Mouse (Mus musculus) forebrain, embryonic 10.5 days (tissue): Measurements from ENCODE around the gene Adat2. TPM values are rescaled to one million over a fixed set of nuclear protein-coding genes. Genes with fewer than 3 reads are reported as not detected.

Experiments
- DNase-seq: peaks from one replicate; pipeline ENCODE4 v3.0.0-alpha.2; 2017; ENCODE audit warnings: low spot score; ENCODE audit errors: extremely low spot score
- H3K27ac ChIP-seq: fragments of 300-500 bp; sonication (generic); 2 replicates; pipeline ENCODE4 v1.5.1; 2016; ENCODE audit warnings: mild to moderate bottlenecking
- H3K27me3 ChIP-seq: fragments of 300-500 bp; sonication (generic); 2 replicates; pipeline ENCODE4 v1.6.1; 2016; ENCODE audit warnings: mild to moderate bottlenecking; ENCODE audit not compliant: poor library complexity, severe bottlenecking
- H3K36me3 ChIP-seq: fragments of 300-500 bp; sonication (generic); replicated peaks from 2 replicates; pipeline ENCODE4 v1.6.1; 2016; ENCODE audit warnings: mild to moderate bottlenecking, moderate library complexity
- H3K4me1 ChIP-seq: fragments of 300-500 bp; sonication (generic); 2 replicates; pipeline ENCODE4 v1.6.1; 2016
- H3K4me3 ChIP-seq: fragments of 300-500 bp; sonication (generic); 2 replicates; pipeline ENCODE4 v1.5.1; 2016; ENCODE audit warnings: mild to moderate bottlenecking, moderate library complexity
- H3K9me3 ChIP-seq: fragments of 300-500 bp; sonication (generic); 2 replicates; pipeline ENCODE4 v1.6.1; 2016; ENCODE audit warnings: mild to moderate bottlenecking, moderate library complexity
- WGBS: fragments of 180-500 bp; shearing (Covaris S2); methylation state at CpG from one replicate; pipeline ENCODE4 v1.1.7; 2016; 5-methylcytosine and 5-hydroxymethylcytosine counted together
- polyA plus RNA-seq: library from polyadenylated mRNA; unstranded; fragments of >200 nt; fragmentation: Nextera tagmentation; extraction: Ambion mirVana; gene quantifications from 2 replicates; pipeline ENCODE4 v1.2.1, GENCODE M21; 2016

Adat2 gene
- polyA plus RNA-seq, 1 experiment from 2014 or later = 6.0 TPM

- no peak for DNase-seq
- Histone ChIP-seq H3K9me3 (no peaks in the 10 kb centered on the region), H3K27ac (no peak overlapping the region), H3K36me3 (peaks cover 27% of the 10 kb centered on the region), H3K4me1 (peaks cover 11% of the 10 kb centered on the region), H3K4me3 (no peak overlapping the region), H3K27me3 (peaks cover 40% of the 10 kb centered on the region)
- WGBS = 75% methylated on average over 13 of the region's 13 CpGs
Observed at GRCm38 (mm10) chr10:13566393-13566792, 13.7 kb downstream of the Adat2 start.

GRCm38 (mm10) chr10:13569818-13570217, 17.1 kb downstream of the Adat2 start:
- H3K4me3 ChIP-seq = no peak overlapping the region
- 49% methylated on average over 7 of the region's 7 CpGs for WGBS
- H3K36me3 ChIP-seq = no peaks in the 10 kb centered on the region
- H3K4me1 ChIP-seq = peaks cover 8% of the 10 kb centered on the region
- no peak for DNase-seq
- H3K9me3 ChIP-seq = no peaks in the 10 kb centered on the region
- H3K27ac ChIP-seq = no peak overlapping the region
- H3K27me3 ChIP-seq = peaks cover 50% of the 10 kb centered on the region

GRCm38 (mm10) chr10:13570697-13571538, 18.2 kb downstream of the Adat2 start:
- Histone ChIP-seq H3K27me3 (peaks cover 45% of the 10 kb centered on the region), H3K4me3 (no peak overlapping the region), H3K36me3 (no peaks in the 10 kb centered on the region), H3K27ac (no peak overlapping the region), H3K9me3 (no peaks in the 10 kb centered on the region), H3K4me1 (peaks cover 6% of the 10 kb centered on the region)
- WGBS = 84% methylated on average over 9 of the region's 9 CpGs
- DNase-seq = no peak

GRCm38 (mm10) chr10:13572003-13572402, 19.3 kb downstream of the Adat2 start:
- Histone ChIP-seq H3K4me3 (no peak overlapping the region), H3K4me1 (peaks cover 6% of the 10 kb centered on the region), H3K36me3 (no peaks in the 10 kb centered on the region), H3K9me3 (no peaks in the 10 kb centered on the region), H3K27ac (no peak overlapping the region), H3K27me3 (peaks cover 36% of the 10 kb centered on the region; the same call in 1 of the 2 replicates)
- DNase-seq = no peak
- WGBS = 86% methylated on average over 10 of the region's 10 CpGs

- Histone ChIP-seq H3K27me3 (peaks cover 36% of the 10 kb centered on the region; the same call in 1 of the 2 replicates), H3K36me3 (no peaks in the 10 kb centered on the region), H3K4me3 (no peak overlapping the region), H3K27ac (no peak overlapping the region), H3K9me3 (no peaks in the 10 kb centered on the region), H3K4me1 (peaks cover 6% of the 10 kb centered on the region)
- DNase-seq = no peak
- 90% methylated on average over 6 of the region's 6 CpGs for WGBS
Observed at GRCm38 (mm10) chr10:13572410-13572809, 19.7 kb downstream of the Adat2 start.

- no peak for DNase-seq
- Histone ChIP-seq H3K27me3 (peaks cover 6% of the 10 kb centered on the region; the same call in 1 of the 2 replicates), H3K27ac (no peak overlapping the region), H3K9me3 (no peaks in the 10 kb centered on the region), H3K36me3 (no peaks in the 10 kb centered on the region), H3K4me1 (no peaks in the 10 kb centered on the region), H3K4me3 (no peak overlapping the region)
- WGBS = 83% methylated on average over 7 of the region's 7 CpGs
Observed at GRCm38 (mm10) chr10:13577123-13577522, 24.4 kb downstream of the Adat2 start.

GRCm38 (mm10) chr10:13587914-13588313, 35.2 kb downstream of the Adat2 start:
- no peak for DNase-seq
- H3K9me3 ChIP-seq = no peaks in the 10 kb centered on the region
- H3K4me1 ChIP-seq = no peaks in the 10 kb centered on the region
- no peak overlapping the region for H3K4me3 ChIP-seq
- 77% methylated on average over 2 of the region's 2 CpGs for WGBS
- no peak overlapping the region for H3K27ac ChIP-seq
- no peaks in the 10 kb centered on the region for H3K36me3 ChIP-seq
- H3K27me3 ChIP-seq = no peaks in the 10 kb centered on the region

GRCm38 (mm10) chr10:13592196-13592595, 39.5 kb downstream of the Adat2 start:
- WGBS = 96% methylated on average over 10 of the region's 10 CpGs
- H3K27ac ChIP-seq = no peak overlapping the region
- peaks cover 4% of the 10 kb centered on the region; the same call in 1 of the 2 replicates for H3K4me1 ChIP-seq
- no peaks in the 10 kb centered on the region for H3K27me3 ChIP-seq
- no peak for DNase-seq
- H3K36me3 ChIP-seq = no peaks in the 10 kb centered on the region
- no peak overlapping the region for H3K4me3 ChIP-seq
- no peaks in the 10 kb centered on the region for H3K9me3 ChIP-seq

GRCm38 (mm10) chr10:13593529-13593928, 40.8 kb downstream of the Adat2 start:
- 94% methylated on average over 3 of the region's 3 CpGs for WGBS
- H3K36me3 ChIP-seq = no peaks in the 10 kb centered on the region
- H3K9me3 ChIP-seq = no peaks in the 10 kb centered on the region
- H3K4me1 ChIP-seq = peaks cover 4% of the 10 kb centered on the region; the same call in 1 of the 2 replicates
- H3K27ac ChIP-seq = no peak overlapping the region
- no peak for DNase-seq
- H3K4me3 ChIP-seq = no peak overlapping the region
- no peaks in the 10 kb centered on the region for H3K27me3 ChIP-seq

- Histone ChIP-seq H3K4me3 (no peak overlapping the region), H3K27me3 (no peaks in the 10 kb centered on the region), H3K9me3 (no peaks in the 10 kb centered on the region), H3K4me1 (peaks cover 4% of the 10 kb centered on the region; the same call in 1 of the 2 replicates), H3K27ac (no peak overlapping the region), H3K36me3 (no peaks in the 10 kb centered on the region)
- no peak for DNase-seq
- 58% methylated on average over 3 of the region's 3 CpGs for WGBS
Observed at GRCm38 (mm10) chr10:13596073-13596472, 43.4 kb downstream of the Adat2 start.

- Histone ChIP-seq H3K9me3 (no peaks in the 10 kb centered on the region), H3K27ac (no peak overlapping the region), H3K4me3 (no peak overlapping the region), H3K36me3 (no peaks in the 10 kb centered on the region), H3K27me3 (no peaks in the 10 kb centered on the region), H3K4me1 (peaks cover 4% of the 10 kb centered on the region; the same call in 1 of the 2 replicates)
- DNase-seq = no peak
- WGBS = 88% methylated on average over 9 of the region's 9 CpGs
Observed at GRCm38 (mm10) chr10:13596866-13597265, 44.2 kb downstream of the Adat2 start.

- Histone ChIP-seq H3K27me3 (no peaks in the 10 kb centered on the region), H3K27ac (no peak overlapping the region), H3K4me1 (peaks cover 4% of the 10 kb centered on the region; the same call in 1 of the 2 replicates), H3K36me3 (no peaks in the 10 kb centered on the region), H3K4me3 (no peak overlapping the region), H3K9me3 (no peaks in the 10 kb centered on the region)
- WGBS = 88% methylated on average over 8 of the region's 8 CpGs
- no peak for DNase-seq
Observed at GRCm38 (mm10) chr10:13597491-13597890, 44.8 kb downstream of the Adat2 start.

GRCm38 (mm10) chr10:13600926-13601325, 48.2 kb downstream of the Adat2 start:
- WGBS = 72% methylated on average over 2 of the region's 2 CpGs
- no peak overlapping the region for H3K27ac ChIP-seq
- H3K36me3 ChIP-seq = no peaks in the 10 kb centered on the region
- H3K4me3 ChIP-seq = no peak overlapping the region
- H3K9me3 ChIP-seq = no peaks in the 10 kb centered on the region
- H3K27me3 ChIP-seq = no peaks in the 10 kb centered on the region
- DNase-seq = no peak
- H3K4me1 ChIP-seq = peaks cover 4% of the 10 kb centered on the region; the same call in 1 of the 2 replicates
